Mouse (Mus musculus) right cerebral cortex, postnatal 4 days (tissue): ENCODE data around the gene Ptpn14.
A peak's percentile ranks its signal among the peaks of the same experiment; 100 is the strongest.

Experiments
- DNase-seq: peaks from one replicate; pipeline ENCODE4 v3.0.0-alpha.2; 2022

The Ptpn14 gene

GRCm38 (mm10) chr1:189817089-189817488, 89.0 kb downstream of the Ptpn14 start:
- no peak for DNase-seq

GRCm38 (mm10) chr1:189817810-189818209, 89.7 kb downstream of the Ptpn14 start:
- DNase-seq = peak; percentile 21

DNA sequence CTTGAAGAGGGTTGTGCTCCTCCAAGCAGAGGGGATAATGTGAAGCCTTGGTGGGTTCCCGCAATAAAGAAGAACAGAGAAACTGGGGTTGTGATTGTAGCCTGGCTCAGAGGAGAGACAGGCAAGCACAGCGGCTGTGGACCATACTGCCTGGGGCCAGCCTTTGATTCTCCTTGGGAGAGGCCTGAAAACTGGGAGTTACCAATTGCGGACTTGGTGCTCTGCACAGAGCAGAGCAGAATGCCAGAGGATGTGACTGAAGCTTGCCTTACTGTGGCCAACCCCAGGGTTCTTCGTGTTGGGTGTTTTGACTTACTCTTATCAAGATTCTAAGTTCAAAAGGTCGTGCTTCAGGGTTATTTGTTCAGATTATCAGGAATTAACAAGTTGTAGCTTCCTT, 92.0 kb downstream of the Ptpn14 start:
- no peak for DNase-seq

DNA sequence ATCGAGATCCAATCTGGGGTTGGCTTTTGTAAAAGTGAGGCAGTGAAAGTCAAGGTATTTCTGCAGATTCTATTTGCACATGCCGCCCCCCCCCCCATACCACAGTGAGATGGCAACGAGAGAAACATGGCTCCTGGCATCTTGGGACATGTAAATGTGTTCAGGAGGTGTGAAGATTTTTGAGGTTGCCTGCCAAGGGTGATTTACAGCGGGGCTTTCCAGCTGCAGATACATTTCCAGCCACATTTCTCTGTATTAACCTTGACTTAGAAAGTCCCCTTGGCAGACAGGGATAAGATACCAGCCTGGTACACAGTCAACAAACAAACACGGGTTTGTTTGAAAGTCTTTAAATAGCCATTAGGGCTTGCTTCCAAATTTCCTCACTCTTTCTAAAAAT, 96.4 kb downstream of the Ptpn14 start:
- no peak for DNase-seq

- no peak for DNase-seq
These were observed 102.3 kb downstream of the Ptpn14 start for GRCm38 (mm10) chr1:189830391-189830790.

- no peak for DNase-seq
These were observed 102.7 kb downstream of the Ptpn14 start for GRCm38 (mm10) chr1:189830797-189831232.

GRCm38 (mm10) chr1:189833351-189833750, 105.3 kb downstream of the Ptpn14 start:
- no peak for DNase-seq

DNA sequence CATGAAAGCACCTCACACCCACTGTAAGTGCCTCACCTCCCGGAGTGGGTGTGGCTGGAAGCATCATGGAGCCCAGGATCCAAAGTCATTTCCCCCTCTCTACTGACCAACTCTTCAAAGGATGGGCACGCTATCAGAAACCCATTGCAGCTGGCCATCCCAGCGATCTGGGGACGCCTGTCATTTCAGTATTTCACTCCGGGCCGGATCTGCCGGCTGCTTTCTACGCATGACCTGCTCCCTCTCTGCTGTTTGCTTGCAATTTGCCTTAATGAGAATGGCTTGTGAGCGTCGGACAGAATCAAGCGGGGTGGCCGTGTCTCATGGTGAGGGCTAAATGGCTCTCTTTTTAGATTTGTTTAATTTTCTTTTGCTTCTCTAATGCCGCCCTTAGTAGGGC, 106.1 kb downstream of the Ptpn14 start:
- no peak for DNase-seq

DNA sequence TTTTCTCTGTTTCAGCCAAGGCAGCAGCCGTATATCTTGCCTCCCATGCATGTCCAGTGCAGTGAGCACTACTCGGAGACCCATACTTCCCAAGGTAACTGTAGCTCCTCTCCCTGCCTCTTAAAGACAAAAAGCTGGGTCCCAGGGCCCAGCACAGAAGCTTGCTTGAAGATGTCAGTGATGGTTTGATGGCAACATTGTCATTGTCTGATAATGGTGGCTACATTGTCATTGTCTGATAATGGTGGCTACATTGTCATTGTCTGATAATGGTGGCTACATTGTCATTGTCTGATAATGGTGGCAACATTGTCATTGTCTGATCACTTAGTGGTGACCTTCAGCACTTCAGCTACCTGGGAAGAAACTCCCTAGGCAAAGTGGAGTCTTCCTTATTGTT, 118.3 kb downstream of the Ptpn14 start:
- no peak for DNase-seq

DNA sequence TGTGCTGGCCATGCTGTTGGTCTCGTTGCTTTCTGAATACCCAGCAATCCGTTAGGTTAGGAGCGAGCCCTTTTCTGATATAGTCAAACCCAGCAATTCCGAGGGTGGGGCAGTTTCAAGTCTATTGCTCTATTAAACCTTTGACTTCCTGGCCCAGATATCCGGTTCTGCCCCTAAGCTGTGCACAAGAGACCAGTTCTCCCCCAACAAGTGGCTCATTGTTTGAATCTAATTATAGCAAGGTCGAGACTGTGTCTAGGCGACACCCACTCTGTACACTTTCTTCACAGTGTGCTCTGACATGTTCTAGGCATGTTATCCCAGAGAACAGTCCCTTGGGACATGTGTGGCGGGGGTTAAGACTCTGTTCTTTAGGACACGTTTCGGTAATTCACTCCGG, 121.5 kb downstream of the Ptpn14 start:
- no peak for DNase-seq

DNA sequence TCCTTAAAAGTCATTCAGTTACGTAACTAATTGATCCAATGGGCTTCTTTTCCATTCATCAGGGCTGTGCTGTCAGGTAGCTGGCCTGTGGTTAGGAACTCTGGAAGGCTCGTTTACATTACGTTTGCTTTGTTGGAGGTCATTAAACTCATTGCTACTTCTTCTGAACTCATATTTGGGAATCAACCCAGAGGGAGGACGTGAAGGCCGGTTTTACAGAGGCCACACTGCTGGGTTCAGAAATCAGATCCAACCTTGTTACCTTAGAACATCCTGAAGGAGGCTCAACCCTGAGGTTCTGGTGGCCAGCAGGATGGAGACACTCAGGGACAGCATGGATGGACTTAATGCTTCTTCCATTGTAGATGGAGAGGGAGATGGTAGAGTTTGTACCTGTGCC, 124.0 kb downstream of the Ptpn14 start:
- no peak for DNase-seq

GRCm38 (mm10) chr1:189852456-189852855, 124.4 kb downstream of the Ptpn14 start:
- DNase-seq = no peak

- no peak for DNase-seq
These were observed 126.6 kb downstream of the Ptpn14 start for GRCm38 (mm10) chr1:189854646-189855045.

DNA sequence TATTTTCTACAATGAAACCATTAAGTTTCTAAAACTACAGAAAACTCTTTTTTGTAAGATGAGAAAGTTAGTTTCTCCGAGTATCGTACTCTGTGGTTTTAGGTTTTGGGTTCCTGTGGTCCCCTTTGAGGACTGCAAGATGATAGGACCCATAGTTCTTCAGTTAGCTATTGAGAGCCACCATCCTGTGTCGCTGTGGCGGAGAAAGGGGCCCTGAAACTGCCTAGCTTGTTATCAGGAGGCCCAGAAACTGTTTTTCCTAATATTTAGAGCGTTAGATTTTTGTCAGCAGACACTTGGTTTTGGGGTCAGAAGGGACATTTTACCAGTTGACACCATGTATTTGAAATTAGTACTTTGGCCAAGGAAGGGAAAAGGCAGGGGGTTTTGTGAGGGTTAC, 127.7 kb downstream of the Ptpn14 start:
- DNase-seq = no peak

- DNase-seq = no peak
These were observed 130.3 kb downstream of the Ptpn14 start for GRCm38 (mm10) chr1:189858377-189858776.

DNA sequence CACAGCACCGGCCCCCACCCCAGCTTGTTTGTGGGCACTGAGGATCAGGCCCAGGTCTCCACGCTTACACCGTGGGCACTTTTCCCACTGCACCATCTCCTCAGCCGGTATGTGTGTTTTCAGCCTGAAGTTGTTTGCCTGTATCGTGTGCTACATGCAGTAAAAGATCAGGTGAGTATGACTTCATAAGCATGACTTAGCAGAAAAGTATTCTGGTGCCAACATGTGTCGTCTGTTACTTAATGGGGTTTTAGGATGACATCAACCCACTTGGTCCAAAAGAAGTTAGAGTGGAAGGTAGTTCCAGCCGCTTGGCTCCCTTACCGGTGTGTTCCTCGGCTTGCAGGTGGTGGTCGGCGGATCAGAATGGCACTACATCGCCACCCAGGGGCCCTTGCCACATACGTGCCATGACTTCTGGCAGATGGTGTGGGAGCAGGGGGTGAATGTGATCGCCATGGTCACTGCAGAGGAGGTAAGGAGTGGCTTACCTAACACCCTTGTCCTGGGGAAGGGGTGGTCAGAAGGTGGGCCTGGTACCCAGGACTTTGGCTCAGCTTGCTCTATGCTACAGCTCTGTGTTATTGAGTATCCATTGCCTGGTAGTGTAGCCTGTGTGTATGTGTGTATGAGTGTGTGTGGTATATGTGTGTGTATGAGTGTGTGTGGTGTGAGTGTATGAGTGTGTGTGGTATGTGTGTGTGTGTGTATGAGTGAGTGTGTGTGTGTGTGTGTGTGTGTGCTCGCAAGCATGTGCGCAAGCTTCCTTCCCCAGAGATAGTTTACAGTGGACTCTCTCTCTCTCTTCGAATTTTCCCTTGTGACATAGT, 132.3 kb downstream of the Ptpn14 start:
- no peak for DNase-seq

GRCm38 (mm10) chr1:189860942-189861315, 132.9 kb downstream of the Ptpn14 start:
- no peak for DNase-seq

DNA sequence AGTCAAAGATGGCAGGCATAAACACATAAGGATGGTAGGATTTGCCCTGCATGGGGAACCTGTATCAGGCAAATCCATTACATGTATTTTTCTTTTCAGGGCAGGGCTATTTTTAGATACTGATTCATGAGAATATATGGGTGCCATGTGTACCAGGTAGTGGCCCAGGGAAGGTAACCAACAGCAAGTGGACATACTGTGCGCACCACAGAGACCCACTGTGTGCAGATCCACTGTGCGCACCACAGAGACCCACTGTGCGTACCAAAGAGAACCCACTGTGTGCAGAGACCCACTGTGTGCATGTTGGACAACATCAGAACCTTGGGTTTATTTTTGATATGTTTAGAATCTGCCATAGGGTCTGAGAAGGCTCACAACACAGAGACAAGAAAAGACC, 135.7 kb downstream of the Ptpn14 start:
- no peak for DNase-seq

DNA sequence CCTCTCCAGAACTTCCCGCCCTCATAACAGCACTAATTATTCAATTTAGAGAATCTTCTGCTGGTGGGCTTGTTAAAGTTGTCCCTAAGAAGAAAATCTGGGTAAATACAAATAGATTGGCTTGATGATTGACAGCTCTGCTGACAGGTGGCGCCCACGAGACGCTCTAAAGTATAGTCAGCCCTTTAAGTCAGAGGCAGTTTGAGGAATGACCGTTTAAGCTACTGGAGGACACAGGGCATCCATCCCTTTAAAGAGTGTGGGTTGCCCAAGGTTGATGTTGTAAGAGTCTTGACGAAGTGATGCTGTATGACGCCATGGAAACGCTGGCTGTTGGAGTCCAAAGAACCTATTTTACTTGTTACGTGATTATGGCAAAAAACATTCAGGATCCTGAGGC, 136.2 kb downstream of the Ptpn14 start:
- DNase-seq = no peak

DNA sequence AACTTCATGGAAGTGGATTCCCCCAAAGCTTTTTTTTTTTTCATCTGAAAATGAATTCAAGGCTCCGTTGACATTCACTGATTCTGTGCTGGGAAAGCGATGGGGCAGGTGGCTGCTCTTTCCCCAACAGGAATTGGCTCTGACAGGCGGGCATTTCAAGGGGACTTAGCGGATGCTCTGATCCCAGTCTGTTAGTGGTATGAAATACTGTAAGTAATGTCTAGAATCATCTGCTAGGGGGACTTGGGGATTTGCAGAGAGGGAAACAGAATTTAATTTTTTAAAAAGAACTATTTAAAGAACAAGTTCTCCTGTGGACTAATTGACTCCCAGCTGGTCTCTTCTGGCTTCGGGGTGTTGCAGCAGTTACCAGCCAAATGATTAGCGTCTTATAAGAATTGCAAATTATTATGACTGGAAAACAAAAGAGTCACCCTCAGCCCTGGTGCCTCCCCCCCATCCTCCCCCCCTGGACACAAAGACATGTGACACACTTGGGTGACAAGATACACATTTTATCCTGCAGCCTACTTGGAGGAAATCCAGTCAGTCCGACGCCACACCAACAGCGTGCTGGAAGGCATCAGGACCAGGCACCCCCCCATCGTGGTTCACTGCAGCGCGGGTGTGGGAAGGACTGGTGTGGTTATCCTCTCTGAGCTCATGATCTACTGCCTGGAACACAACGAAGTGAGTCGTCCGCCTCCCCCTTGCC, 136.9 kb downstream of the Ptpn14 start:
- no peak for DNase-seq

- no peak for DNase-seq
These were observed 138.6 kb downstream of the Ptpn14 start for GRCm38 (mm10) chr1:189866621-189867020.

- DNase-seq = no peak
These were observed 139.0 kb downstream of the Ptpn14 start for GRCm38 (mm10) chr1:189867034-189867433.

DNA sequence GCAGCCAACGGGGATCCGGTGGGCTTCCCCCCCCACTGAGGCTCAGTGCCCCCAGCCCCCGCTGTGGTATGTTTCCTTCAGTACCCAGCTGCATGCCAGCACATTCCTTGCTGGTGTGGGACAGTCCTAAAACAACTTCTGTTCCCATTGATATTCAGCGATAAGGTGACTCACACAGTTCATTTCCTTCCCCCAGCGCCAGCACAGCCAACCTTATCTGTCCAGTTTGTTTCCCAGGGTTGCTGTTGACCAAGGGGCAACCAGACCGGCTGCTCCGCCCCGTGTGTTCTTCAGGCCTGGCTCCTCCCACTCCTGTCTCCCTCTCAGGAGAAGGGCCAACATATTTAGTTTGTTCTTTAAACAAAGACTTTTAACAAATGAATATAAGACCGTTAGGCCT, 139.4 kb downstream of the Ptpn14 start:
- DNase-seq = no peak

DNA sequence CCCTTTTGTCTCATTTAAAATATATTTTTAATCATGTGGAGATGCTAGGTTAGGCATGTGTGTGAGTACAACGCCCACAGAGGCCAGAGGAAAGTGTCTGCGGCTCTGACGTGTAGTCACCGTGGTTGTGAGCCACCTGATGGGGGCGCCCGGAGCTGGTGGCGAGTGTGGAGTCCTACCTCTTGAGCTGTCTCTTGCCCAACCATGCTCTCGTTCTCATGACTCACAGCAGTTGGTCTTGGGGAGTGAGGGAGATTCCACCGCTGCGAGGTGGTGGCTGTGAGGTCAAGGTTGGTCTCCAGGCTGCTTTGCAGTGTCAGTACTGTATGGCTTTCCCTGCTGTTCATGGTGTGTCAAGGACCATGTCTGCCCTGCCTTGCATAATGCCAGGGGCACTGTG, 140.0 kb downstream of the Ptpn14 start:
- no peak for DNase-seq
